Mouse (Mus musculus) ES-E14 (cell line): ENCODE data around the gene Mettl21e.

Experiments
- CHD2 ChIP-seq: IDR thresholded peaks from 2 replicates; pipeline ENCODE4 v1.6.1; 2014; ENCODE audit warnings: mild to moderate bottlenecking, low read depth, low read length, inconsistent platforms
- MAFK ChIP-seq: IDR thresholded peaks from 2 replicates; pipeline ENCODE4 v1.6.1; 2014; ENCODE audit warnings: mild to moderate bottlenecking, low read depth, low read length, inconsistent platforms; ENCODE audit not compliant: insufficient read depth

DNA sequence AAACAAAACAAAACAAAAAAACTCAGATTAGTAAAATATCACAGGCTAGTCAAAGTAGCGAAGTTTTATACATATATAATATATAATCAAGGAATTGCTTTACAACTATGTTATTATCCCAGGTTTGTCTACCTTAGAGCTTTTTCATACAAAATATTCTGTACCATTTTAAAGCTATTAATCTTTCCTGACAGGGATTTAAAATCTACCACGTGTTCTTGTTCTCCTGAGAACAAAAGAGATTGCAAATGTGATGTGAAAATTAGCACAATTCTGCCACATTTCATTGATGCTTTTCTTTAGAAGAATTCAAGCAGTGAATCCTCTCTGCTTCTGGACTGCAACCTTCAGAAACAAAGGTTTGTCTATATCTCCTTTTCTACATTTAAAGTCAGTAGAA, 4.3 kb downstream of the Mettl21e start:
- TF ChIP-seq MAFK (no peak), CHD2 (no peak)
